ENCODE assay signal across 16 mouse cellular contexts in genomic region chr4:82587146-82587870, GRCm38 (mm10).
DNase-seq lines count a peak whose midpoint lies in the region; ATAC-seq and TF ChIP-seq lines count a peak whose summit lies in the region.
"Had no signal": no experiment of that assay in that cellular context is flagged by ENCODE, and none has a peak within 500 bp of the region (broad histone marks: within the 10 kb centered on the region; RNA-seq: fewer than 3 reads in every experiment).

No protein-coding gene starts in this region.

- 53% methylated on average over 16 of the region's 16 CpGs for WGBS in midbrain, embryonic 13.5 days

- no peaks in the 10 kb centered on the region for H3K36me3 ChIP-seq in midbrain, embryonic 13.5 days
- H3K36me3 ChIP-seq: heart, embryonic 15.5 days had no signal

- no peaks in the 10 kb centered on the region for H3K9me3 ChIP-seq in midbrain, embryonic 13.5 days
- H3K9me3 ChIP-seq: heart, embryonic 15.5 days had no signal

- H3K9ac ChIP-seq in midbrain, embryonic 13.5 days (replicated peaks): no peak overlapping the region
- H3K9ac ChIP-seq: heart, embryonic 15.5 days had no signal

- no peak for ATAC-seq in midbrain, embryonic 13.5 days
- ATAC-seq: intestine, embryonic 16.5 days had no signal

- H3K4me1 ChIP-seq in midbrain, embryonic 13.5 days (replicated peaks): peaks cover 26% of the 10 kb centered on the region

- no peak overlapping the region for H3K4me2 ChIP-seq in midbrain, embryonic 13.5 days (replicated peaks)
- H3K4me2 ChIP-seq: heart, embryonic 15.5 days had no signal

- no peak overlapping the region for H3K4me3 ChIP-seq in left cerebral cortex, adult 2 months
- no peak overlapping the region for H3K4me3 ChIP-seq in midbrain, embryonic 13.5 days (replicated peaks)
- H3K4me3 ChIP-seq: erythroblast, embryonic 14.5 days; heart, embryonic 15.5 days; myocyte had no signal

- H3K27me3 ChIP-seq in midbrain, embryonic 13.5 days: no peaks in the 10 kb centered on the region
- H3K27me3 ChIP-seq: CH12.LX; heart, embryonic 15.5 days had no signal

- no peak for TF ChIP-seq CTCF in left cerebral cortex, adult 2 months (IDR thresholded peaks at IDR 0.05)

- intact Hi-C loops in left cerebral cortex, adult 2 months (cut with DNase I): no loop called here
- intact Hi-C loops in left cerebral cortex, postnatal 10 days (cut with DNase I): loop anchor here (5.0 kb wide), 3 partner anchors 50 to 90 kb away; no protein-coding TSS in a partner anchor

- no peak for DNase-seq in left cerebral cortex, adult 2 months (ENCODE audit: extremely low spot score in 1 of 2, low spot score in 2 of 2)
- DNase-seq in left cerebral cortex, postnatal 10 days (ENCODE audit: extremely low spot score in 1 of 2, low spot score in 2 of 2): no peak
- DNase-seq in cerebellum, adult 18-20 months: peak; percentile 59 to 72
- peak; percentile 58 to 76 for DNase-seq in cerebellum, postnatal 36 days
- no peak for DNase-seq in thymus, postnatal 25 days
- DNase-seq in gastrocnemius, adult 18-20 months (ENCODE audit: low spot score): no peak
- DNase-seq: adrenal gland, postnatal 25 days; liver; lung, postnatal 14 days had no signal

- peak overlapping the region; percentile 34; the same call in 1 of the 2 replicates for H3K27ac ChIP-seq in left cerebral cortex, adult 2 months
- H3K27ac ChIP-seq in midbrain, embryonic 13.5 days: 0 out of 2 replicates have a peak overlapping the region, but pooled peaks have one; percentile 10
- H3K27ac ChIP-seq: heart, embryonic 15.5 days; stomach, postnatal 0 days had no signal

Comparison
In these comparisons a context has a peak if more than half of its experiments do, and no peak if none do; other contexts are left out.
1. DNase-seq: peak in cerebellum, adult 18-20 months (2 of 2) and cerebellum, postnatal 36 days (2 of 2); none in left cerebral cortex, adult 2 months (0 of 2), left cerebral cortex, postnatal 10 days (0 of 2), thymus, postnatal 25 days (single experiment) and gastrocnemius, adult 18-20 months (single experiment).